Mouse (Mus musculus) retina, postnatal 1 day (tissue): ENCODE results near the gene Ttc21a.

Source experiments
- DNase-seq: peaks from one replicate; pipeline ENCODE4 v3.0.0-alpha.2; 2012

Gene Ttc21a

GRCm38 (mm10) chr9:119937005-119937773 is at the start of gene Ttc21a, which contains the start of gene Gorasp1:
Ttc21a (plus strand) TSS chr9:119937606.
Gorasp1 (minus strand) TSS chr9:119937565.
- peak; percentile 97 for DNase-seq

GRCm38 (mm10) chr9:119888843-119889246 is 48.6 kb upstream of the Ttc21a start:
- DNase-seq, result peak; percentile 22

- no peak for DNase-seq
Observed at GRCm38 (mm10) chr9:119889446-119889845, 48.0 kb upstream of the Ttc21a start.

- DNase-seq, result peak; percentile 55
Observed at GRCm38 (mm10) chr9:119890692-119891091, 46.7 kb upstream of the Ttc21a start.

GRCm38 (mm10) chr9:119893881-119894280 is 43.5 kb upstream of the Ttc21a start:
- DNase-seq, result no peak

GRCm38 (mm10) chr9:119894339-119895009 is 42.9 kb upstream of the Ttc21a start, which contains the start of gene Wdr48:
Wdr48 (plus strand) TSS chr9:119894878.
- peak; percentile 99 for DNase-seq

GRCm38 (mm10) chr9:119895040-119895721 is 42.2 kb upstream of the Ttc21a start:
- DNase-seq, result peak; percentile 34

GRCm38 (mm10) chr9:119899446-119899845 is 38.0 kb upstream of the Ttc21a start:
- DNase-seq, result no peak

- DNase-seq, result no peak
Observed at GRCm38 (mm10) chr9:119902410-119903151, 34.8 kb upstream of the Ttc21a start.

DNA sequence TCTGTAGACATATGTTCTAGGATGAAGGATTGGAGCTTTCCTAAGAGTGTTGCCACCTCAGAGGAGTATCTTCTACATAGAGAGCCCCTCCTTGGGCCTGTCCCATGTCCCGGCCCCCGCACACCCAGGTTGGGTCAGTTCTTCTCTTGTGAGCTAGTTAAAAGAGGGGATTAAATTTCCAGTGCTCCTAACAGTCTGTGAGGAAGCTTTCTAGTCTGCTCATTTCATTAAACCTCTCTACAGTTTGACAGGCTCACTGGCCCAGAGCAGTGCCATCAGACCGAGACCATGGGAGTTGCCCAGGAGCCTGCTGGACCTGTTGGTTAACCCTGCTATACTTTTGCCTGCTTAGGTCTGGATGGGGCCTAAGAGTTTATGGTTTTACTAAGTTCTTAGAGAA is 28.7 kb upstream of the Ttc21a start:
- no peak for DNase-seq

GRCm38 (mm10) chr9:119909931-119910330 is 27.5 kb upstream of the Ttc21a start:
- no peak for DNase-seq

GRCm38 (mm10) chr9:119913087-119913838 is 24.1 kb upstream of the Ttc21a start:
- peak; percentile 27 for DNase-seq

DNA sequence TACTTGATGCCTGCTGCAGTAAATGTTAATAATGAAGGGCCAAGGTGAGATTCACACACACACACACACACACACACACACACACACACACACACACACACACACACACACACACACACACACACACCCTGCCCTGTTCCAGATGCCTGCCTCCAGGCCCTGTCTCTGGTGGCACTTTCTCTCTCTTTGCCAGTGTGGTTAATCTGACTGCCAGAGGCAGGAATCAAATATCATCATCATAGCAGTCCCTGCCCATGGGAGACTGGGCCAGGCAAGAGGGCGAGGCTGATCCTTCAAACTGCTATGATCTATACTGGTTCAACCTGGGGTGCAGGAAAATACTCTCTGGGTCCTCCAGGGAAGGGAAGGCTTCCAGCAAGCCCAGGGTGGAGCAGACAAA is 17.5 kb upstream of the Ttc21a start:
- no peak for DNase-seq

- no peak for DNase-seq
Observed at GRCm38 (mm10) chr9:119923462-119923861, 13.9 kb upstream of the Ttc21a start.

DNA sequence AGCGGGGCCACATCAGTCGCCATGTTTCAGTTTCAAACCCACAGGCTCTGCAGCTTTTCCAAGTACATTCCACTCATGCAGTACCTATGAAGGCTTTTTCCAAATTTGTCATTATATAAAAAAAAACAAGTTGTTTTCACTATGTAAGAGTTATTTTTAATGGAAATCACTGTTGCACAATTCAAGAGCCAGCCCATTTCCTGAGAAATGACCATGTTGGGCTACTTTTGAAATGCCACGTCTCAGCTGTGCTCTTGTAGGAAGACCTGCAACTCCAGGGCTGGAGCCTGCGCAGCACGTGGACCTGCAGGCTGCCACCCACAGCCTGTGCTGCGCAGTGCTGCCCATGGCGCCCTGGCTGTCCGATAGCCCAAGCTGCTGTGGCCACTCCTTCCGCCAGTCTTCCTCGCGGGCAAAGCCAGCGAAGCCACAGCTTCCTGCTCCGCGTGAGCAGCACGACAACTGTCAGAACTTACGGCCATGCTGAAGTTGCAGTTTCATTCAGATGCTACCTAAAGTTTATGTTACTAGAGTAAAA is 12.2 kb upstream of the Ttc21a start:
- no peak for DNase-seq

- no peak for DNase-seq
Observed at GRCm38 (mm10) chr9:119925729-119926128, 11.7 kb upstream of the Ttc21a start.

DNA sequence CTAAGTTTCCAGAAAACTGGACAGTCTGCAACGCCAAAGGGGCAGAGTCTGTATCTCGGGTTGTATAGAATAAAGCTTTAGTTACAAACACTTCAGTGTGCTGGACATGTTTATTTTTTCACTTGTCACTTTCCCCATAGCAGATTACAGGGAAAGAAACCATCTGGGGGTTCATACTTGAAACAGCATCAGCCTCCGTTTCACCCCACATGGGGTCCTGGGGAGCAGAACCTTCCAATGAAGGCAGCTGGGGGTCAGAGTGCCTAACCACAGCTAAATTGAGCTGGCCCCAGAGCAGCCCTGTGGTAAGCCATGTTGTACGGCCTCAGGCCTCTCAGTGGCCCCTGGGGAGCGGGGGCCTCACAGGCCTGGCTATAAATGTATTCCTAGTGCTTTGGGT is 10.9 kb upstream of the Ttc21a start:
- no peak for DNase-seq

GRCm38 (mm10) chr9:119932358-119932757 is 5.0 kb upstream of the Ttc21a start:
- DNase-seq, result no peak

DNA sequence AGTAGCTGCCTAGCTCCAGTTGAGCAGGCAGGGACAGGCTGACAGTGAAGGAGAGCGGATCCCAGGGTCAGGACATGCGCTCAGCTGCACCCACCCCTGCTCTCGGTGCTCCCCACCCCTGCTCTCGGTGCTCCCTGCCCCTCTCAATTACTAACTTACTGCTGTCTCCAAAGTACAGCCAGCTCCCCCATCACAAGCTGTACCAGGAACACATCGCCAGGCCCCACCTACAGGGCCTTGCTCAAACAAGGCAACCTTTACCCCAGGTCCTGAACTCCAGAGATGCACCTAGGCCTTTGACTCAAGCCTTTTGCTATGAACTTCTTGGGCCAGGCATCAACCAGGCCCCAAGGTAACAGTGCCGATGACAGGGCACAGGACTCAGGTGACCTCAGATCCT is 3.7 kb upstream of the Ttc21a start:
- no peak for DNase-seq

- no peak for DNase-seq
Observed at GRCm38 (mm10) chr9:119938496-119938895, 1.1 kb downstream of the Ttc21a start.

GRCm38 (mm10) chr9:119939646-119940045 is 2.2 kb downstream of the Ttc21a start:
- DNase-seq, result no peak

GRCm38 (mm10) chr9:119941407-119941806 is 4.0 kb downstream of the Ttc21a start:
- peak; percentile 11 for DNase-seq
